Mouse (Mus musculus): ENCODE measurements around the gene 4933430I17Rik.
A peak's percentile ranks its signal among the peaks of the same experiment; 100 is the strongest.
"Not testable (repeated sequence)": the region's sequence is repeated elsewhere in the genome, so short reads cannot be mapped to it uniquely, and the experiment has no call there.

4933430I17Rik gene

DNA sequence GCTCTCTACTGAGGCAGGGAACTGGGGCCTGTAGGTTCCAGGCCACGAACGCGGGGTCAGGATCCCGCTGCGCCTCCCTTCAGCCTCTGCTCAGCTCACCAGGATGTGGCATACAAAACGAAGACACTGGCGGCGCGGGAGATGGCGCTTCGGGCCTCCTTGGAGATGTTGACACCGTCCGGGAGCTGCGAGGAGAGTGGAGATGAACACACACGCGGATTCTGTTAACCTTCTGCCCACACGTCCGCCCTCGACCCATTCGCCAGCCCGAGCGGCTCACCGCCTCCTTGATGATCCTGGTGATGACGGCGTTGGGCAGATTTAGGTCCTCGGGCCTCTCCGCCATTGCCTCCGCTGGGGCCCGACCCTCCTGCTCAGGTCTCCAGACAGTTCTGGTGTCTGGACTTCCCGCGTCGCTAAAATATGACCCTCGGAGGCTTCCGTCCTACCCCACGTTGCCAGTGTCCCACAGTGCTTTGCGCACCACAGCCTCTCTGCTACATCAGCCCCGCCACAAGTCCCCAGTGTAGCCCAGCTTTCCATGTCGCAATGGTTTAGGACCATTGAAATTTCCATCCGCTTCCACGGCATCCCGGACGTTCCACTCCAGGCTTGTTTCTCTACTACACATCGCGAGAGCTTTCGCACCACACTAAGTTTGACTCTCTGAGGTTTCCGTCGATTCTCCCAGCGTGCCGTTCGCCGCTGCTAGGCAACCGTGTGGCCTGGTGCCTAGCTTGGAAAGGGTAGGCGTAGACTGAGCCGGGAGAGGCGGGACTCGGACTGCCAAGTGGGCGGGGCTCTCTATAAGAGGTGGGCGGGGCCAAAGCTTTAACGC lies at the start of gene 4933430I17Rik, which contains the start of gene Pole3:
Gene 4933430I17Rik, plus strand, starts transcription at position 719 of the 838 bp plus-strand sequence.
Gene Pole3, minus strand, starts transcription at position 418 of the 838 bp plus-strand sequence.
- peak; percentile 97 to 99 for DNase-seq (ENCODE audit: low spot score in 2 of 2)

DNA sequence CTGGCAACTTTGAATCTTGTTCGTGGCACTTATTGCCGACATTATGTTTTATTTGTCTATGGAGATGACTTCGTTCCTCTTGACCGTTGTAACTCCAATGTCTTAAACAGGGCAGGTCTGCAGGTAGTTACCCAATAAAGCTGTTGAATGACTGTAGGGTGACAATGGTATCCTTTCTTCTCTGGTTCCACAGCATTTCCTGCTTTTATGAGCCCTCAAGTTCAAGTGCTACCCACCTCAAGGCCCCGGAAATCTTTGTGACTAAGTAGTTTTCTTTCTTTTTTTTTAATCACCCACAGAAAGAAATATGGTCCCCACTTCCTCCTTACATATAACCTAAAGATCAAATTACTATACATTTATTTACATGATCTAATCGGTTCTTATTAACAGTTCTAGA lies 49.4 kb upstream of the 4933430I17Rik start:
- DNase-seq (ENCODE audit: low spot score in 2 of 2), result no peak

DNA sequence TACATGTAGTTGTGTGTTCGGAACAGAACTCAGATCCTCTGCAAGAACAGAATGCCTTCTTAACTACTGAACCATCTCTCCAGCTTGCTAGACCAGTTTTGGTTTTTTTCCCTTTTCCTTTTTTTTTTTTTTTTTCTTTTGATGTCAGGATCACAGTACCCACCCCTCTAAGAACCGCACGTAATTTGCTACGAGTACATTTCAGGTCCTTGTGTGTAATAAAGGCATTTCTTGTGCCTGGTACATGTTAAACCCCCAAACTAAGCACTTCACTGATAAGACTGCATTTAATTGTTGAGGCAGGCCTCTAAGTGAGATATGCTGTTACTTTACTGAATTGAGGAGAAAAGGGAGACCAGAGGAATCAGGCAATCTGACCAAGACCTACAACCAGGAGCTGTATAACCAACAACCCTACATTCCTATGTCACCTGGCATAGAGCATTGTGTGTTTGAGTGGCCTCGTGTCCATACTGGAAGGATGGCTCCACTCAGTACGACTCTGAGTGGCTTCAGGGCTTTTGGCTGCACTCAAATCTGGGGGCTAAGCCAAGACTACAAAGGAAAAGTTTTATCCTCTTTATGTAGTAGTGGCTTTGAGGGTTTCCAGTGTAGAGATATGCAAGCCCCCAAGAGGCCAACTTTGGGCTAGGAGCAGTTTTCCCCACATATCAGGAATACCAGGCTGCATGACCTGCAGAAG lies 47.5 kb upstream of the 4933430I17Rik start:
- no peak for DNase-seq (ENCODE audit: low spot score in 2 of 2)

DNA sequence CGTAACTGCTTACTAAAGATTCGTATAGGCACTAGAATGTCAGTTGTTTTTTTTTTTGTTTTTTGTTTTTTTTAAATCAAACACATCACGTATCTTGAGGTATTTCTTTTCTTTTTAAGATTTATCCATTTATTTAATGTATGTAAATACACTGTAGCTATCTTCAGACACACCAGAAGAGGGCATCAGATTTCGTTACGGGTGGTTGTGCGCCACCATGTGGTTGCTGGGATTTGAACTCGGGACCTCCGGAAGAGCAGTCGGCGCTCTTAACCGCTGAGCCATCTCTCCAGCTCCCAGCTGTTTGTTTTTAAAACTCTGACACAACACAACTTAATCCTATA lies 45.6 kb upstream of the 4933430I17Rik start:
- not testable (repeated sequence) for DNase-seq (ENCODE audit: low spot score in 2 of 2)

DNA sequence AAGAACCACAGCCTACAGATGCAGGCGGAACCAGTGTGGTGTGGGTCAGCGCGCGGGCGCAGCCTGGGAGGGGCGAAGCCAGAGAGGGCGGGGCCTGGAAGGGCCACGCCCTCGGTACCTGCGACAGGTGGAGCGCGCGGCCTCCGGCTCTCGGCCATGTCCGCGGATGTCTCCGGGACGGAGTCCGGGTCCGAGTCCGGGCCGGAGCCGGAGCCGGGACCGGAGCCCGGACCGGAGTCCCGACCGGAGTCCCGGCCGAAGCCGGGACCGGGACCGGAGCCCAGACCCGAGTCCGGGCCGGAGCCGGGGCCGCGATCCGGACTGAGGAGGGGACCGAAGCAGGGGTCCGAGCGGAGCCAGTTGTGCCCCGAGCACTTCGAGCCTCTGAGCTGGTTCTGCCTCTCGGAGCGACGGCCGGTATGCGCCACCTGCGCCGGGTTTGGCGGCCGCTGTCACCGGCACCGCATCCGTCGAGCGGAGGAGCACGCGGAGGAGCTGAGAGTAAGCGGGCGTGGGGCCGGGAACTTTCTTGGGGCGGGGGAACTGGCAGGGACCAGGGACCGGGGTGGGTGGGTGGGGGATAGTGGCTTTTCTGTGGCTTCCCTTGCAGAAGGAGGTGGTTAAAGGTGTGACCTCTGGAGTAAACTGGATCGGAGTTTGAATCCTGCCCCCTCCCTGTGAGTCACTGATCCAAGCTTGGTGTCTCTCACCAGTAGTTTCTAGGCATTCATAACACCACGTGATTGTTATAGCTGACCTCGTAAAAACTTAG lies 45.0 kb upstream of the 4933430I17Rik start, which contains the start of gene Bspry:
Gene Bspry, plus strand, starts transcription at position 117 of the 772 bp plus-strand sequence.
- peak in 1 of 2 experiments; percentile 48 for DNase-seq (ENCODE audit: low spot score in 2 of 2)

DNA sequence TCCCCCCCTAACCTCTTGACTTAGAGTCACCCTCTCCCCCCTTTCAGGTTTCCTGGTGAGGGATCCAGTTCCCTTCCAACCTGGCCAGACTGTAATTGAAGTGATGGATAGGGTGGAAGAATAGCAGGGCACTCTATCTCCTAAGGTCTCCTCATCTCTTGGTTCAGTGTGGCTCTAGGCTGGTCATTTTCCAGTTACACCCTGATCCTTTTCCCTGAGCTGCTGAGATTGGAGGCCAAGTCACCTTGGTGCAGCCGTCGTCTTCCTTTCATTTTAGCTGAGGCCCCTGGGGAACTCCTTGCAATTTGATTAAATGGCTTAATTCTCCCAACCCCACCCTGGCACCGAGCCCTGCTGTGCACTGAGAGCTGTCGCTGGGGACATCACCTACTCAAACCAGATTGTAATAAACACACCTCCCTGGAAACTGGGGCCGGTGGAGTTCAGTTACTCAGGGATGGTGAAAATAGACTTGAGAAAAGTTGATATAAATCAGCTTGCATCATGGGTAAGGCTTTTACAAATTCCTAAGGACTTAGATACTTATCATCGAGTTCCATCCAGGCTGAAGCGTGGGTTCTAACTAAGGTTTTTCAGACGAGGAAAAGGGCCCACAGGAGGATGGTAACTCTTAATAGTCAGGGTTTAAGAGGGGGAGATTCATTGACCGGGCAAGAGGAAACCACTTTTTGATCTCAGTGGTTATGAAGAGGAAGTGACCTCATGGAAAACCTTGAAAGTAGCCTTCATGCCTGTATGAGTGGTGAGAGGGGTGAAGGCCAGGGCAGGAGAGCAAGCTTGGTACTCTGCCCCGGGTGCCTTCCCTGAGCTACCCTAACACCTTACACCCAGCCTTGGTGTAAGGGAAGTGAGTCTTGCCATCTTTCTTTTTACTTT lies 44.2 kb upstream of the 4933430I17Rik start:
- no peak for DNase-seq (ENCODE audit: low spot score in 2 of 2)

DNA sequence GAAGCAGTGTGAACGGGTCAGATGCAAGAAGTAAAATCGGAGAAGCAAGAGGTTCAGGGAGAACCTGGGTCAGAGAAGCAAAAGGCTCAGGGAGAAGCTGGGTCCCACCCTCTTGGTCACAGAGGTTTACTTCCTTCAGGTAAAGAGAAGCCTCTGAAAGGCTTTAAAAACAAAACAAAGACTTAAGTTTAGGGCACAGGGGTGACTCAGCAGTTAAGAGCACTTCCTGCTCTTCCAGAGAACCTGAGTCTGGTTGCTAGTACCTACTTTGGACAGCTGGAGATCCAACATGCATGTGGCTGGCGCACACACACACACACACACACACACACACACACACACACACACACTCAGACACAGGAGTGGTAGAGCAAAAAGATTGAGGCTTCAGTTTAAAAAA lies 40.2 kb upstream of the 4933430I17Rik start:
- no peak for DNase-seq (ENCODE audit: low spot score in 2 of 2)

DNA sequence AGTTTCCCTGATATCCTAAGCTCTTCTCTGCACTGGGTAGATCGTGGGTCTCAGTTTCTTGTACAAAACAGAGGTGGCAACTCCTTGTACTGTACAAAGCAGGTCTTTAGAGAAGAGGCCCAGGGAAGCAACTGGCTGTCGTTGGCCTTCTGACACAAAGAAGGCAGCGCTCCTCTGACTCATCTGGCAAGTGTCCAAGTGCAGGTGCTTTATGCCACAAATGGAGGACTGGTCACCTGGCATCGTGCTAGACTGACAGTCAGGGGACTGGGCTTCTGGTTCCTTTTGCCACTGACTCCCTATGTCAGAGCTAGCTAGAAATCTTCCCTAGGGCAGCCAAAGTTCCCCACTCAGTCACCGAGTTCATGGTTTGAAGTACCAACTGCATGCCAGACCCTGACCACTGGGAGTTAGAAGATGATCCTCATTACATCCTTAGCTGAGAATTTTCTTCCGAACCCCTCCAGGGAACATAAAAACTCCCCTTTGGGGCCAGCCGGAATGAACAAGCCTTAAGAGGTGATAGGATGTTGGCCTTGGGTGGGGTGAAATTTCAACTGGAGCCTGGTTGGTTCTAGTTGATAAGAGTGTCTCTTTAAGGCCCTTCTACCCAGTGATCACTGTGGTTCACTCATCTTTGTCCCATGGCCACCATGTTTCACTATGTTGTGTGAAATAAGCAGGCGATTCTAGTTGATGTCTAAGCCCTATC lies 39.6 kb upstream of the 4933430I17Rik start:
- DNase-seq (ENCODE audit: low spot score in 2 of 2), result no peak

DNA sequence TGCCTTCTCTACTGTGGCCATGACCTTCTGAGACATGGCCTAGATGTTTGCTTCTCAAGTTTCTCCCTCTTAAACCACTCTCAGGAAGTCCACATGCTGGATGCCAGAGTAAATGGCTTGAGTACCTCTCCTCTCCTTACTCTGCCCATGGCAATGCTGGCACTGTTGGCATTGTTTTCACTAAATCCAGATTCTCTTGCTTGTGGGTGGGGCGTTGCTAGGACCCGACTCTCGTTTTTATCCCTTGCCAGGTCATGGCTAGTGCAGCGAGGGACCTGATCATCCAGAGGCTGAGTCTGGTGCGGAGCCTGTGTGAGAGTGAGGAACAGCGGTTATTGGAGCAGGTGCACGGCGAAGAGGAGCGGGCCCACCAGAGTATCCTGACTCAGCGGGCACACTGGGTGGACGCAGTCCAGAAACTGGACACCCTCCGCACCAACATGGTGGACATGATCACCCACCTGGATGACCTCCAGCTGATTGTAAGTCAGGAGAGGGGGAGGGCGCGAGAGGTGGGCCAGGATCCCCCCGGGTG lies 38.9 kb upstream of the 4933430I17Rik start:
- no peak for DNase-seq (ENCODE audit: low spot score in 2 of 2)

DNA sequence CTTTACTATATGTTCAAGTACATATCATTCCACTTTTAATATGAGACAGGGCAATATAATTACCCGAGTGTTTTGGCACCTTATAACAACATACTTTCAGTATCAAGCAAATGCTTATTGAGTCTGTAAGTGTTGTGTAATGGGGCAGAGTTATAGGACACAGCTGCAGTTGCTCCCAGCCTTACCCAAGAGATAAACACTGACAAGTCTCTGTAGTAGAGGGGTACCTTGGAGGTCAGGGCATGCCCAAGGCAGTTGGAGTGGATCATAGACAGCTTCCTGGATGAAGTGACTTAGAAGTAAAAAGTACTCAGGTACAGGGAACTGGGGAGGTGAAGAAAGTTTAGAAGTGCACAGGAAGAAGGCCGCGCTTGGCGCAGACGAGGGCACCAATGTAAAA lies 38.0 kb upstream of the 4933430I17Rik start:
- no peak for DNase-seq (ENCODE audit: low spot score in 2 of 2)

DNA sequence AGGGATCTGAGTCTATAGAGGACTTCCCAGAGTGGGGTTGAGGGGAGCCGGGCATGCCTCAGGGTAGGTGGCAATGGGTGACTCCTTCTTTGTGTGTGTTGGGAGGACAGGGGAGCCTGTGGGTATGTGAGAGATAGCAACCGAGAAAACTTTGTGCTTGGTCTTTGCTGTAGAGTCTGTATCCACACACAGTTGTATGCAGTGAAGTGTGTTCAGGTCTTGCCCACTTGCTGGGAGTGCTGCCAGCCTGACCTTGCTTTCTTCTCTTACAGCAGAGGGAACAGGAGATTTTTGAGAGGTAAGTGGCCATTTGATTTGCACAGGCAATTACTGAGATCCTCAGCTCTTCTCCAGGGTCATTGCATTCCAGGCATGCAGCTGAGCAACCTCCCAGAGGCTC lies 37.3 kb upstream of the 4933430I17Rik start:
- DNase-seq (ENCODE audit: low spot score in 2 of 2), result no peak

DNA sequence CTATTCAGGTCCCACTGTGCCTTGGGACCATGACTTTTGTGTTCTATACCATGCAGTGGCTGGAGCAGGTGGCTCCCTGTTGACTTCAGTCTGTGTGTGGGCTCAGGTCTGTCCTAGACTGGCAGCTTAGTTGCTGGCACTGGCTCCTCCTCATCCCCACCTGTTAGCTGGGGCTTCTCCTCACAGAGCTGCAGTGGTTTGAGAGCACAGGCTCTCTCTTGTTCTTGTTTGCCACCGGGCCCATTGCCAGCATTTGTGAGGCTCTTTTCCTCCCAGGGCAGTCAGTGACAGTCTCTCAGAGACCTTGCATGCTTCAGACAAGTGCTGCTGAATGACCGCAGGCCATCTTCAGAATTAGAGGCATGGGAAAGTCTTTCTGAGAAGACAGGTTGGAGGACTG lies 32.5 kb upstream of the 4933430I17Rik start:
- DNase-seq (ENCODE audit: low spot score in 2 of 2), result no peak

DNA sequence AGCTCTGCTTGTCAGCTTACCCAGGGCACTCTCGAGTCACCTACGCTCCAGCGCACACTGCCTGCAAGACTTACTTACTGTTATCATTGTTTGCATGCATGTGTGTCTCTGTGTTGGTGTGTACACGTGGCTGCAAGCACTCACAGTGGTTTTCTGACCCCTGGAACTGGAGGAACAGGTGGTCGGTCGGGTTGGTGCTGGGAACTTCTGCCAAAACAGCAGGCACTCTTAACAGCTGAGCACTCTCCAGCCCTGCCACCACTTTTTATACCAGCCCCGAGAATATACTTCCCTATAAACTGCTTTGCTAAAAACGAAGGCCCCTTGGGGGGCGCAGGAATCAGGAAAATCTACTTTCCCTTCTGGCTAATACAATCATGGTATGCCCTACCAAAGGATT lies 30.9 kb upstream of the 4933430I17Rik start:
- DNase-seq (ENCODE audit: low spot score in 2 of 2), result no peak

DNA sequence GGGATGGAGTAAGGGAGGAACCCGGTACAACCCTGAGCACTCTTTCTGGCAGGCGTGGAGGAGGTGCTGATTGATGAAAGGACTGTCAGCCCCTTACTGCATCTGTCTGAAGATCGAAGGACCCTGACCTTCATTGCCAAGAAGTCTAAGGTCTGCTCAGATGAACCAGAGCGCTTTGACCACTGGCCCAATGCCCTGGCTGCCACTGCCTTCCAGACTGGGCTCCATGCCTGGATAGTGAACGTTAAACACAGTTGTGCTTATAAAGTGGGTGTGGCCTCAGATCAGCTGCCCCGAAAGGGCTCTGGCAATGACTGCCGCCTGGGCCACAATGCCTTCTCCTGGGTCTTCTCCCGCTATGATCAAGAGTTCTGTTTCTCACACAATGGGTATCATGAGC lies 29.2 kb upstream of the 4933430I17Rik start:
- no peak for DNase-seq (ENCODE audit: low spot score in 2 of 2)

DNA sequence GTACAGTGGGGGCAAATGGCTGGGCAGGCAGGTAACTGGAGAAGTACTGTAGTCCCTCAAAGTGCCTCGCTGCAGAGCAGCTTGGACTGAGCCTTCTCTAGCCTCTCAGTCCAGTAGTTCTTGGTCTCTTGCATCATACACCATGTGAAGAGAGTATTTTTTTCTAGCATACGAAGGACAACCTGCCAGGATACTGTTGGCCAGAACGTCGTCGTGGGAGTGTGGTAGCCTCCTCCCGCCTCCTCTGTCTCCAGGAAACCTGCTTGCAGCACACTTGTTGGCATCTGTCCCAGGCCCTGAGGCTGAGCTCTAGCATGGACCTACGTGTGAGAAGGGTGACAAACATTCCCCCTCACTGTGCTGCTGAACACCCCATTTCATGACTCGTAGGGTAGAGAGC lies 28.4 kb upstream of the 4933430I17Rik start:
- no peak for DNase-seq (ENCODE audit: low spot score in 2 of 2)

DNA sequence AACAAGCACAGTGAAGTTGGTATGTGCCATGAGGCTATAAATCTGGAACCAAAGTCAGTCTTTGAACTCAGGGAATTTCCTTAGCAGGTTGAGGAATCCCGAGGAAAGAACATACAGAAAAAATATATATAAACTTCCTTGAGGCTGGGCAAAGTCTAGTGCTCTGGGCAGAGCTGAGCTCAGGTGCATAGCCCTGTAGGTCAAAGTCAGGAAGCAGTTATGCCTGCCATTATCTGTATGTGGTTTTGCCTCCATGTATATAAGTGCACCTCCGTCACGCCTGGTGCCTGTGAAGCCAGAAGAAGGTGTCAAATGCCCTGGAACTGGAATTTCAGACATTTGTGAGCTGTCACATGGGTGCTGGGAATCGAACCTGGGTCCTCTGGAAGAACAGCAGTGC lies 24.4 kb upstream of the 4933430I17Rik start:
- no peak for DNase-seq (ENCODE audit: low spot score in 2 of 2)

DNA sequence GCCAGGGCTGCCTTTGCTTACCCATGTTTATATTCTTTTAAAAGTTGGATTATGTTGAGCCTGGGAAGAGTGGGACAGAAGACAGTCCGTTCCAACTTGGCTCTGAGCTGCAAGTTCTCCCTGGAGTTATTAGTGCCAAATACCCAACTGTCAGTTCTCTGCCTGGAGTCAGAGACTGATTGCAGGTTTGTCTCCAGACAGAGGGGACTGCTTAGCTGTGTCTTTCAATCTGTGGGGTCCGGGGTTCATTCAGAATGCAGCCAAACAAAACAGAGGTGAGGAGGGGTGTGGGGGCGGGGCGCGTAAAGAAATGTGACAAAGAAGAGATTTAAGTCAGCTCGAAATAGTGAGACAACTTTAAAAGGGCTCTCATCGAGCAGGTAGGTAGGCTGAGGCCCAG lies 23.6 kb upstream of the 4933430I17Rik start:
- DNase-seq (ENCODE audit: low spot score in 2 of 2), result no peak

DNA sequence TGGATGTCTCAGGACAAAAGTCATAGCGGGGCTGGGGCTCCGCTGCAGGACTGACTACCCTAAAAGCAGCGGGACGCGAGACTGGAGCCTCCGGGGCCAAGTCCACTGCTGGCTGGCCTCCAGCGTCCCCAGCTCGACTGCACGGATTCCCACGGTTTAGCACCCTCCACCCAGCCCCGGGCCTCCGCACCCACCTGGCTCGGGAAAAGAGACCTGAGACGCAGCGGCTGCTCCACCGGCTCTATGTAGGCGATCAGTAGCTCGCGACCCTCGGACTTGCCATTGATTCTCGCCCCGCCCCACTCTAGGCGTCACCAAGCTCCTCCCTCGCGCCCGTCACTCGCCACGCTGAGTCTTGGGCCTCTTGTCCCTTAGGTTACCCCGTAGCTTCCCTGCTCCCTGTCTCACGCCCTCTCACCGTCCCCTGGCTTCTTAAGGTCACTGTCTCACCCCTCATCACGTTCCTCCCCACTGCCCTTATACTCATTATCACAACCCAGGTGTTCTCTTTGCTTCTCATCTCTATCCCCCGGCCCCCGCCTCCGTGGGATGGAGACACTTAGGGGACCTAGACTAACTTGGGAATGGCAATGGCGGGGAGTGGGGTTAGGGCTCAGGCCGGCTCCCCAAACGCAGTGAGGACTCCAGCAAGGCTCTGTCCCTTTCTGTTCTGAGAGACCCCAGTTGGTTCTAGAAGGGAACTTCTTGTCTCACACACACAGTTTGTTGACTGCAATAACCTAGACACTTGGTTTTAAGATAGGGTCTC lies 23.0 kb upstream of the 4933430I17Rik start:
- DNase-seq (ENCODE audit: low spot score in 2 of 2), result peak; percentile 82 to 89

DNA sequence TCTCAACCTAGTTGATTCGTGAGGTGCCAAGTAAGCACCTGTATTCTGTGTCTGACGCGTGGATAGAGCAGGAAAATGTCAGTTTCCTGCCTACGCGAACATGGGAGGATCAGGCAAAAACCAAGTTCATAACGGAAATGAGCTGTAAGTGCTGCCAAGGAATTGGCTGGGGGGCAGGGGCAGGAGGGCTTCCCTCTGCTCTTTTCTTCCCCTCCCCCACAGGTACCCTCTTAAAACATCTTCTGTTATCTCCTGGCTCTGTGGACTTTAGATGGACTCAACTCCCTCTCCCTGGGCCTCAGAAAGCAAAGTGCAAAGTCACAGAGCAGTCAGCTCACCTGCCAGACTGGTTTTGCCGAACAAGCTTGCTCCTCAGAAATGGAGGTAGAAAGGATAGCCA lies 22.2 kb upstream of the 4933430I17Rik start:
- DNase-seq (ENCODE audit: low spot score in 2 of 2), result no peak
